Mouse (Mus musculus) neural tube, embryonic 10.5 days (tissue): ENCODE measurements around the gene Mlf2.
A peak's percentile ranks its signal among the peaks of the same experiment; 100 is the strongest.

Source experiments
- DNase-seq: peaks from one replicate; pipeline ENCODE4 v3.0.0-alpha.2; 2017; ENCODE audit warnings: low spot score; ENCODE audit errors: extremely low spot score

The Mlf2 gene

DNA sequence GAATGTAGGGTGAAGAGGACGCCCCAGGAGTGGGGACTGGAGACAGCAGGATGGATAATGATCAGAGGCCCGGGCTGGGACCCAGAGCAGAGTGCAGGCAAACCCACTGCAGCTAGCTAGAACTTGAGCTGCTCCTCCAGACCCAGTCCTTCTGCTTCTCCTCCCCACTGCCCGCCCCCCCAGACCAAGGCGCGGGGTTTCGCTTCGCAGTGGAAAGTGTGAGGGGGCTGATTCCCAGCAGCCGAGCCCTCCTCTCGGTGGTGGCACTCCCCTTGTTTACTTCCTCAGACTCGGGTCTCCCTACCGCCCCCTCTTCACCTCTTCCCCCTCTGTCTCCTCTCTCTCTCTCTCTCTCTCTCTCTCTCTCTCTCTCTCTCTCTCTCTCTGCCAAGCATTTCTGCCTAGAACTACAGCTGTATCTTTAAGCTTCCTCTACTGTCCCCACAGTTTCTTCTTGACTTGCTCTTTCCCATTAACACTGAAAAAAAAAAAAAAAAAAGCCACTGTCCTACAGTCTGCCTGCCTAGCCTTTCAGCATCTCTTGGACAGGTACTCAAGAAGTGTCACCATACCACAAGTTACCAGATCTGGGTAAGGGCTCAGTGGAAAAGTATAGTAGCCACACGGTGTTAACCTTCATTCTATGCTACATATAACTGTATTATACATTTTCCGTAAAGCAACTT is 19.5 kb upstream of the Mlf2 start, which contains the start of gene Lag3:
Lag3 (minus strand) TSS at position 173 of the 686 bp plus-strand sequence.
- no peak for DNase-seq

DNA sequence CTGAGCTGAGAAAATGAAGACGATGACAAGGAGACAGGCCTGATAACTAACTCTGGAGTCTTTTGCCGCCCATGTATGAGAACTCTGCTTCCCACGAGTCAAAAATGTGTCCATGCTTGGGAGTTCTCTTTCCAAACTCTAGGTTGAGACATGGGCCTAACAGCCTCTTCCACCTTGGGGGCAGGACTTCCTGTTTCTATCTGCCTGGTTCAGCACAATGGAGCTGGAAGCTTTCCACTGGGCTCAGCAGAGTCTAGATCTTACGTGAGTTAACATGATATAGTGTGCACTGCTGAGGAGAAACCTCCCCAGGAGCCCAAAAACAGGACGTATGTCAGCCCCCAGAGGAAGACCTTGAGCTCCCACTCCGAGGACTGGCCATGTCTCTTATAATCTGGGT is 18.0 kb upstream of the Mlf2 start:
- DNase-seq: no peak

DNA sequence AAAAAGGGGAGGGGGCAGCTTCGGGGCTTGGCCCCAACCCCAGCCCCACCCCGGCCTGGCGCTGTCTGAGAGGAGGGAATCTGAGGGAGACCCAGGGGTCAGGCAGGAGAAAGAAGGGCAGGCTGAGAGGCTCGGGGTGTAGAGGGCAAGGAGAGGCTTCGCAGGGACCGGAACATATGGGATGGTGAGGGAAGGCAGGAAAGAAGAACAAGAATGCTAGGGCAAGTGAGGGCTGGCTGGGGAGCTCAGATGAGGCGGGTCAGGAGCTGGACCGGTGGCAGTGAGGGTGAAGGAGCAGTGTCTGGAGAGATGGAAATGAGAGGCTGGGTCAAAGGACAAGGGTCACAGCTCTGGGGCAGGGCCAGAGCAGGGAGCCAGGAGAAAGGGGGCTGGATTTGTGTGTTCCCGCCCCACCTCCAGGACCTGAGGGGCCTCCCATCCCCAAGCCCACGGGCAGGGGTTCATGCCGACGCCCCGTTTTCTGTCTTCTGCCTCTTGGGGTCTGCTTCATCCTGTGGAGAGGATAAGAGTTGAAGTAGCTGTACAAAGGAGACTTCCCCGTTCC is 17.4 kb upstream of the Mlf2 start:
- no peak for DNase-seq

DNA sequence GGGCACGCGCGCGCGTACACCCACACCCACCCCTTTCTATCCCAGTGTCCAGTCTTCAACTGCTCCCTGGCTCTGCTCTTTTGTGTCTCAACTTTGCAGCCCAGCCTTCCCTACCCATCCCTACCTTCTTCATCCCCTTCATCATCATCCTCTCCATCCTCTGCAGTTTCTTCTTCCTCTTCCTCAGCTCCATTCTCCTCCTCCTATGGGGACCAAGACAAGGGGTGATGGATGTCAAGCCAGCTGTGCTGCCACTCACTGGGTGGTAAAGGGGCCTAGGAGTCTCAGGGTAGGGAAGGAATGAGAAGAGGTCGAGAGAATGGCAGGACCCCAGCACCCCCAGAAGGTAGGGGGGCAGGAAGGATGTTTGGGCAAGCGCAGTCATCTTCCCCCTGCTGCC is 16.7 kb upstream of the Mlf2 start:
- no peak for DNase-seq

DNA sequence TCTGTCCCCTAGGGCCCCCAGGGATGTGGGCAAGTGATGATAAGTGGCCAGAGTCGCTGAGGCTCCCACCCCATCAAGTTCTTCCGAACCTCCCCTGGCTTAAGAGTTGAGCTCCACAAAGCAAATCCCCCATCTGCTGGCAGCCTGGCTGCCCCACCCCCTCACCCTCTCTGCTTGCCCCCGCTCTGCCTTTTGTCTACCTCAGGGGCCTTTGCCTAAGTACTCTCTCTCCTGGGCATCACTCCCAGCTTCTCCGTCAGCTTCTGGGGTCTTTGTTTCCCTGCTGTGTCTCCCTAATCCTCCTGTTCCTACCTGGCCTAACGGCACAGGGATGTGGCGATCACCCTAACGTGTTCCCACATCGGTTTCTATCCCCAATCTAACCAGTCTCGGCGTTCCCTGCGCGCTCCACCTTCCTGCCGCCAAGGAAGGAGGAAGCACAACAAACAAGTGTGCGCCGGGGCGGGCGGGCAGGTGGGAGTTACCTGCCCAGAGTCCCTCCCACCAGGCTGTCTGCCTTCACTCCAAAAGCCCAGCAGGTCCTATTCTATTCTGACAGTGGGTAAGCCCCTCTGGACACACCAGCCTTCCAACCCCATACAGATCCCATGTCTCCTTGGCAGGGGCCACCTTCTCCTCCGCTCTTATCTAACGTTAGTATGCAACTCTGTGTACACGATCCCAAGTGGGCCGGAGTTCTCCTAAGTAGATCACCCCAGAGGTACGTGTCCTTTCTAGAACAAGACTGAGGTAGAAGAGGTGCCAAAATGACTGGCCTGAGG is 15.8 kb upstream of the Mlf2 start:
- DNase-seq: no peak

DNA sequence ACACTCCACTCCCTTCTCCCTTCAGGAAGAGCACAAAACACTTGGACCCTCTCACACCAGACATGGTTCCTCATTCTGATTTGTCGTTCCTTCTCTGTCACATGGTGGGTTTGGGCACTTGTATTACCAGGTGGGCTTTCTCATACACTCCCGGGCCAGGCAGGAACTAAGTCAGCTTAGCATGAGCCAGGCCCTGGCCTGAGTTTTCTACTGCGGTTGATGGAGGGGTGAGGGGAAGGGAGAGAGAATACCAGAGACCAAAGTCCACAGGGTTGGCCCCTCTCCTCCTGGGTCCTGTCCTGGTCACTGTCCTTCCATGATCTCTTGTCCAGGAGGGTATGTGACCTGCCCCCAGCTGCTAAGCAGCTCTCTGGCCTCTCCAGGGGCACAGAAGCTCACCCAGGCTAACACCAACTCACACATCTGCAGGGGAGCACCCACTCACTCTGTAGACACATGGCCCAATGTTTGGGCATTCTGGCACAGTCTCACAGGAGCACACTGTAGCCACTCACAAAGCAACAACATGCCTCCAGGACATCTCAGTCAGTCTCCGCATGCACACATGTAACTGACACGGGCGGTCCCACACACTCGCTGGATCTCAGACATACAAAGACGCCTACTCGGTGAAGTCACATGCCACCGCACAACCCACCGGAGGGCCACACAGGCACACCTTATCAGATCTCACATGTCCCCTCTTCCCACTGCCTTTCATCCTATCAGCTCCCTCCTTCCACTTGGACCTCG is 15.1 kb upstream of the Mlf2 start:
- peak; percentile 52 for DNase-seq

DNA sequence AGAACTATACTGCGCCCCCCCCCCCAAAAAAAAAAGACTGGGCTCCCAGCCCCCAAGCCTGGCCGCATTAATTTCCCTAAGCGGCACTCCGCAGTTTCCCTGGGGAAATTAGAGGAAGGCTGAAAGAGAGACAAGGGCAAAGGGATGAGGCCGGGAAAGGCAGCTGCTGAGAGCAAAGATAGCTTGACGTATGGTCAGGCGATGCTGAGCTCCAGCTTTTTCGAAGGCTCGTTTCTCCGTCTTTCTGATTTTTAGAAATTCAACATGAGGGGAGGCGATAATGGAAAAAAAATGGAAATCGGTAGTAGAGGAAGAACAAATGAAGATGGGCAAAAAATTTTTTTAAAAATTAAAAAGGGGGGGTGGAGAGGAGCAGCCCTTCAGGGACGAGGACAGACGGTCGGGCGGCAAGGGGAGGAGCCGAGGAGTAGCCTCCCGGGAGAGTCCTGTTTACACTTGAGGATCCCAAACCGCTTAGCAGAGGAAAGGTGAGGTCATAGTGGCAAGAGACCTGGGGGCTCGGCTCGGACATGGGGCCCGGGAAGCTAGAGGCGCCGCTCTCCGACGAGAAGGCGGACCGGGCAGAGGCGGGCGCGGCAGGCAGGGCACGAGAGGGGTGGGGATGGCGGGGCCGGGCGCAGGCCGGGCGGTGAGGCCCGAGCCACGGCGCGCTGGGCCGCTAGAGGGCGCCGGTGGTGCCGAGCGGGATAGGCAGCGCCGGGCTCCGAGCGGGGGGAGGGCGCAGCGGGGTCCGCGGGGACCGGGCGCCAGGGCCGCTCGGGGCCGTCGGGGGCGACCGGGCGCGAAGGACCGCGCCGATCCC is 14.3 kb upstream of the Mlf2 start:
- DNase-seq: peak; percentile 89

DNA sequence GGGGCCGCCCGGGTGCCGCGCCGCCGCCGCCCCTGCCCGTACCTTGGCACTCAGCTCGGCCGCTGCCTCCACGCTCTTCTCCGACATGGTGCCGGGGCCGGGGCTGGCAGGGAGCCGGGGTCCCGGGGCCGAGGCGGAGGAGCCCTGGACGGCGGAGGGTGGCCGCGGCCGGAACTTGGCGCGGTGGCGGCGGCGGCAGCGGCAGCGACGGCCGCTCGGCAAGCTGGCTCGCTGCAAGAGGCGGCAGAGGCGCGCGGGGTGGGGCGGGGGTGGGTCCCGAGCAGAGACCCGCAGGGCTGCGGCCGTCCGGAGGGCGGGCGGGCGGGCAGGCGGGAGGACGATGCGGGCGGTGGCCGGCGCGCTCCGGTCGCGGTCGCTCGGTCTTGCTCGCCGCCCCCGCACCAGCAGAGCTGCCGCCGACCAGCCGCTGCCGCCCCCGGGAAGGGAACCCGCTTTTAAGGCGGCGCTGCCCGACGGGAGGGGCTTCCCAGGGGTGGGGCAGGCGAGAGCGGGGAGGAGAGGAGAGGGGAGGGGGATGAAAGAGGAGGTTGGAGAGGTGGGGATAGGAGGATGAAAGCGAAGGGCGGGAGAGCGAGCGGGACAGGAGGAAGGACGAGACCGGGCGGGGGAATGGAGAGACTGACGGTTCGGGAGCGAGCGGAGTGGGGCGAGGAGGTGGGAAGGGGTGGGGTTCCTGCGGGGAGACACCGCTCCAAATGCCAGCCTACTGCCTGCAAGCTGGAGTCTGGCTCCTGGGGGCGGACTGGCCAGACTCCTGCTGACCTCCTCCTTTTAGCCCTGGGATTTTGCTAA is 13.5 kb upstream of the Mlf2 start:
- DNase-seq: peak; percentile 92

DNA sequence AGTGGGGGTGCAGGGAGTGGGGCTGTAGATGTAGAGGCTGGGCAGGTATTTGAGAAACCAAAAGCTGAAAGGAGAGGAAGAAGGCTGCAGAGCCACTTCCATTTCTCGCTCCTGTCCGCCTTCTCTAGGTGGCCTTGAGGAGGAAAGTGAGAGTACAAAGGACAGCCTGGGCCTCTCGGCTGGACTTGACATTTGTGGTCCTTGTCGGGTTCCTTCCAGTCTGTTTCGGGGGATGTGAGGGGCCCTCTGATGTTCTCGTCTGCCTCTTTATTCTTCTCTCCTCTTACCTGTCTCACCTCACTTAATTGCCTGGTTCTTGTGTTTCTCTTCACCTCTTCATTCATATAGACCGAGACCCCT is 12.9 kb upstream of the Mlf2 start:
- no peak for DNase-seq

DNA sequence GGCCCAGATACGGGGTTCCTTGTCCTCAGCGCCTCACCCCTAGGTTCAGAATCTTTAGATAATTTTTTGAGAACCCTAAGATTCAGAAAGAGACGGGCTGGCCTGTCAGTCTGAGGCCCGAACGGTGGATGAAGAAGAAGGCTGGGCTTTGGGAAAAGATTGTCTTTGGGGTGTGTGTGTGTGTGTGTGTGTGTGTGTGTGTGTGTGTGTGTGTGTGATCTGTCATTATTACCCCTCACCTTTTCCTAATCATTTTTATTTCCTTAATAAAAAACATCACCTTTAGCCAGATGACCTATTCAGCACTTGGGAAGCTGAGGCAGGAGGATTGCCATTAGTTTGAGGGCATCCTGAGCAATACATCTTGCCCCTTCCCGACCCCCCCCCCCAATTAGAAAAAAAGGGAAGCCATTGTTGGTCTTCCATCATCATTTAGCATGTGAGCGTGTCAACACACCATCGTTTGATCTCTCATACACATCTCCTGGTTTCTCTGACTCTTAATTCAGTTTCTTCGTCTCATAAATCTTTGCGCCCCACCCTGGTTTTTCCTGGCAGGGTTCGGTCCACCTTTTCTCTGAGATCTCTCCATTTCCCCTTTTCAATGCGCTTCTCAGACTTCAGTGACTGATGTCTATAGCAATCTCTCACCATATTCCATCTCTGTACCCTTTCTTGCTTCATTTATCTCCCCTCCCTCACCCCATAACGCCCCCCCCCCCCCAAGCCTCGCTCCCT is 12.1 kb upstream of the Mlf2 start:
- DNase-seq: no peak

DNA sequence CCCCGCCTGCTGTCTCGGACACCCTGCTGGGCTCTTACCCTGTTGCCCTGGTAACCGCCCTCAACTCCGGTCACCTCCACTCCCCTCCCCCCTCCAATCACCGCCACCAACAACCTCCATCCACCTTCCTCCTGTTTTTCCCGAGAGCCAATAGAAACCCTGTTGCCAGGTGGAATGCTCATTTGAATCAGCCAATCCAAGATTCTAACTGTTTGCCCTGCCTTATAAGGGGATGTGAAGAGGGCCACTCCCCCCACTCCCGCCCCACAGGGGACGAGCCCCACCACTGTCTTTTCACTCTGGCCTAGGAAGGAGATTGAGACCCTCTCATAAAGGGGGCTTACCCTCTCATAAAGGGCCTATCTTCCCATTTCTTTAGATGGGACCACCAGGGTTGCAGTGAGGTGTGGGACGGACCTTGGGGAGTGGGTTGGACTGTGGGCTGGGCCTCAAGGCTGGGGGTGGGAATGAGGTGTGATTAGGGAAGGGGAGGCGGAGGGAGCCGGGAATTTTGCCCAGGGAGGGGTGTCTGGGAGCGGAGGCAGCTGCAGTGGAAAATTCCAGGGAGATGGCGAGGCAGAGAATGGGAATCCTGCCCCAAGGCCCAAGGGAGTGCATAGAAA is 11.4 kb upstream of the Mlf2 start, which contains the start of gene Ptms:
Ptms (minus strand) TSS at position 409 of the 623 bp plus-strand sequence.
- DNase-seq: peak; percentile 95

DNA sequence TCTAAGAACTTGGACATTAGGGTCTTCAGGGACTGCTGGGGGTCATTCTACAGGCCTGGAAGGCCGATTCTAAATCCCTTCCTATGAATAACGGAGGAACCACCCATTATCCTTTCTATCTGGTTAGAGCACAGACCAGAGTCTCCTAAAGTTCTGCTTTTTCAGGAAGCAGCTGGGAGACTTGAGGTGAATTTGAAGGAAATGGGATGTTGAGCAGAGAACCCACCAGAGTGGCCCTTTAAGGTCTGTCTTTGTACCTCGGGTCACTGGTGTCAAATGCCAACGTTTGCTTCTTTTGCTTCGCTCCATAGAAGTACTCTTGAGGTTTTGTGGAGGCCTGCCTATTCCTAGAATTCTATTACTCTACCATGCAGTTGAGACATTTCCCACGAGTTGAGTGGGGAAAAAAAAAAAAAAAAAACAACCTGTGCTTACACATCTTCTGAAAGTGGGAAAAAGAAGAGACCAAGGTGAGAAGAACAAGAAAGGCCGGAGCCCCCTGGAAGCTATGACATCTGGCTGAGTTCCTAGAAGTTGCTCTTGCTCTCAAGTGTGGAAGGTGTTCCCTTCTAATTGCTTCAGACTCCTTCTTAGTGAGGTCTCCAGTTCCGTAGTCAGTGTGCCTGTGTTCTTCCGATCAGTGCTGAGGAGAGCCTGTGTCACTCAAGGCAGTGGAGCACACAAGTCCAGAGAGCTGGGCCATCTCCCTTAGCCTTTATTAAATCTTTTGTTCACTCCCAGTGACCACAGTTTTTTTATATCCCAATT is 10.7 kb upstream of the Mlf2 start:
- DNase-seq: no peak

DNA sequence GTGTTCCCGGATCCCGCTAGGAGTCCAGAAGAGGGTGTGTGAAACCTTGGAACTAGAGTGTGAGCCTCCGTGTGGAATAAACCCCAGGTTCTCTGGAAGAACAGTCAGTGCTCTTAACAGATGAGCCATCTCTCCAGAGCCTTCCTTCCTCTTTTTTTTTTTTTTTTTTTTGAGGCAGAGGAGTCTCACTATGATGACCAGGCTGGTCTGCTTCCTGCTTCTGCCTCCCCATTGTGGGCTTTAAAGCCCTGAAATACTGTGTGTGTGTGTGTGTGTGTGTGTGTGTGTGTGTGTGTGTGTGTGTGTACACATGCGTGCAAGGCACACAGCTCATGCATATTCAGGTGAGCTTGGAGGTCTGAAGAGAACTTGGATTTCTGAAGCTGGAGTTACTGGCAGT is 9.6 kb upstream of the Mlf2 start:
- DNase-seq: no peak

DNA sequence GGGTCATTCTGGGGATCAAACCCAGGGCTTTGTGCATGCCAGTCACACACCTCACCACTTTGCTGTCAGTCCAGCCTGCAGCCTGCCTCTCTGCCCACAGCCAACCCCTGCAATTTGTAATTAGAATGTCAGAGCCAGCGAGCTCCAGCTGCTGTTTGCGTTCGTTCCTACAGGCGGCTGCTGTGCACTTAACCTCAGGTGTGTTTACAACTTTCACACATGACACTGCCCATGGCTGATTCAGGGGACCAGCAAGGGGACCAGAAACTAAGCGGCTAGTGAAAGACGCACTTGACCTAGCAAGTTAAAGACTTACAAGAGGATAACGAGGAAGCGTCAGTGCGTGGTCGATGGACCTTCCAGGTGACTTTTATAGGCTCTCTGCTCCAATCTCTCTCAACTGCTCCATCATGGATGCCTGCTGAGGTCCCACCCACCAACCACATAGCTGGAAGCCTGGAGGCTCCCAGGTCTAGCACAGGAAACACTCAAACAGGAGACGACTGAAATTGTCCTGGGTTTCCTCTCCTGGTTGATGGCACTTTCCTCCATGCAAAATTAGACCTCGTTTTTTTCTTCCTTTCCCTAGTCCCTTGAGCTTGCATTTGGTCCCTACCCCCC is 5.9 kb upstream of the Mlf2 start:
- DNase-seq: no peak

DNA sequence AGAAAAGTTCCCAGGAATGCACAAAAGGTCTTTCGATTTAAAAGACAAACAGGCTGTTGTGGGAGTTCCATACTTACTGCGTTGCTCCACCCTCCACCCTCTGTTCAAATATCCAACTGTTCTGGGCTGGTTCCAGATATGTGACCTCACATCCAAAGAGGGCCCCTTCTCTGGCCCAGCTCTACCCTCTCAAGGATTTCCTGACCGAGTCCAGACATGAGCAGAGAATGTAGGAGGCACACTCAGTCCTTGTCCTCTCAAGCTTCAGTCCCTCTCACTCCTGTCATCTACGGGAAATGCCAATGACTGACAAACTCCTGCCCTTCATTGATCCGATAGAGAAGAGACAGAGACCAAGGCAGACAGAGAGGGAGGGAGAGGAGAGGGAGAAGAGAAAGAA is 5.2 kb upstream of the Mlf2 start:
- no peak for DNase-seq

DNA sequence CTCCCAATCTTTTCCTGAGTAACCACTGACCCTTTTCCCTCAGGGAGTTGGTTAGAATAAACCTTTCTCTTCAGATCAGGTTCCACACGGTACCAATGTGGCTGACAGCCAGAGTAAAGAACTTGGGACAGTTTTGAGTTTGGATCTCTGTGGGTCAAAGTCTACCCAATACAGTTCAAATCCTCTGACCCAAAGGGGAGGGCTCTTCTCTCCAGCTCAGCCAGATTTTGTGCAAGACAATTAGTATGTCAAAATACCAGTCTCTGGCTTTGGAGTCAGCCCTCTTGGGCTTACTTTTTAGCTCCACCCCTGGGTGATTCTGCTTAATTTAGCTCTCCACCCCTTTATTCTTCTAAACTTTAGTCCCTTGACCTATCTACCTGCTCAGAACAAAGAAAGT is 955 bp upstream of the Mlf2 start:
- DNase-seq: no peak

DNA sequence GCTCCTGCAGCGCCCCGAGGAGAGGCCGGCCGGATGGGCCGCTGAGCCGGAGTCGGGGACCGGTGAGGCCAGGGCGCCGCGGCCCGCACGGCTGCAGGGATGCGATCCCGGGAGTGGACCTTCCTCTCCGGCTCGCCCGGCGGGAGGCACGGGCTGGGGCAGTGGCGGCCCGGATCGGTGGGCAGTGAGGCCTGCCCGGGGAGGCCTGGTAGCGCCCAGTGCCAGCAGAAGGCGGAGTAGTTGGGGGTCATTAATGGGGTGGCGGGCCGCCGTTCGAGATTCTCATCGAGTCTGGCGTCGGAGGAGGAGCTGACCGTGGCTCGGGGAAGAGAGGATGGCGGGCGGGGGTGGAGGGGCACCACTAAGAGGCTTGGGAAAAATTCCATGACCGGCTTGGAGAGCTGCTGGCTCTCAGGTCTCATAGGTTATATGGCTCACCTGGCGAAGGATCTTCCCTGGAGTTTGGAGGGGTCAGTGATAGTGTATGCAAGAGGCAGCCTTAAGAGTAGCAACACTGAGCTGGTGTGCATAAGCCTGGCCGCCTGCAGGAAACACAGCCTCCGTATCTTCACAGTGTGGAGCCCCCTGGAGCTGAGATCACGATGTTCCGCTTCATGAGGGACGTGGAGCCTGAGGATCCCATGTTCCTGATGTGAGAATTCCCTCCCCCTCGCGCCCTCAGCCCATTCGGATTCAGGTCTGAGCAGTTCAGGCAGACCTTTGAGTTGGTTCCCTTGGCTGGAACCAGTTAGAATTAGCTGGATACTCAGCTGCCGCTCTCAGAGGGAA is 533 bp downstream of the Mlf2 start:
- no peak for DNase-seq
